Mouse (Mus musculus) CH12.LX (cell line): Measurements from ENCODE around the gene Spred2. TPM values are rescaled to one million over a fixed set of nuclear protein-coding genes. Genes with fewer than 3 reads are reported as not detected.

Experiments
- DNase-seq: peaks from one replicate; pipeline ENCODE4 v3.0.0-alpha.2; 2013; ENCODE audit errors: extremely low read depth
- H3K27ac ChIP-seq: 2 replicates; pipeline ENCODE4 v1.5.1; 2012; ENCODE audit warnings: low read depth, mild to moderate bottlenecking, control low read depth, moderate library complexity; ENCODE audit not compliant: insufficient read depth
- H3K27me3 ChIP-seq: replicated peaks from 2 replicates; pipeline ENCODE3; 2012; ENCODE audit warnings: inconsistent platforms
- H3K36me3 ChIP-seq, 2 experiments: replicated peaks in 1 of 2; 2 replicates each; pipeline versions ENCODE3 to v1.6.1; 2012; ENCODE audit warnings: inconsistent platforms in 1 of 2, low read length in 1 of 2, mild to moderate bottlenecking in 1 of 2, mixed read lengths in 1 of 2, moderate library complexity in 1 of 2; ENCODE audit not compliant: control insufficient read depth in 1 of 2, insufficient read depth in 1 of 2
- H3K4me1 ChIP-seq, 2 experiments: 2 replicates each; pipeline ENCODE4 v1.6.1; 2012; ENCODE audit warnings: inconsistent platforms in 1 of 2, moderate library complexity in 1 of 2; ENCODE audit not compliant: insufficient read depth in 2 of 2, control insufficient read depth in 1 of 2
- H3K4me2 ChIP-seq: 2 replicates; pipeline ENCODE4 v1.6.1; 2012; ENCODE audit warnings: low read depth, mild to moderate bottlenecking, control low read depth; ENCODE audit not compliant: poor library complexity, insufficient read depth, severe bottlenecking
- H3K4me3 ChIP-seq, 3 experiments: fragments of 150-350 bp in 1 of 3; sonication (generic) in 1 of 3; replicated peaks in 1 of 3; 2 replicates each; pipeline versions ENCODE3 to v1.5.1; 2011 to 2012; ENCODE audit warnings: low read depth in 2 of 3, low read length in 2 of 3, mild to moderate bottlenecking in 2 of 3, moderate library complexity in 2 of 3, control low read depth in 1 of 3, improper control_type of control experiment in 1 of 3, inconsistent platforms in 1 of 3, mixed read lengths in 1 of 3; ENCODE audit not compliant: poor library complexity in 1 of 3
- H3K79me2 ChIP-seq: replicated peaks from 2 replicates; pipeline ENCODE4 v1.6.1; 2012; ENCODE audit warnings: mild to moderate bottlenecking, moderate library complexity; ENCODE audit not compliant: control insufficient read depth, poor library complexity, insufficient read depth, severe bottlenecking; ENCODE audit errors: extremely low read depth
- H3K9ac ChIP-seq: 2 replicates; pipeline ENCODE4 v1.6.1; 2012; ENCODE audit warnings: low read depth, mild to moderate bottlenecking, control low read depth, moderate library complexity; ENCODE audit not compliant: insufficient read depth
- H3K9me3 ChIP-seq: replicated peaks from 2 replicates; pipeline ENCODE3; 2012; ENCODE audit warnings: low read length, inconsistent platforms, mixed read lengths
- BHLHE40 ChIP-seq: IDR thresholded peaks from 2 replicates; pipeline ENCODE4 v1.6.1; 2011; ENCODE audit warnings: mild to moderate bottlenecking, low read depth, low read length, improper control_type of control experiment
- CHD1 ChIP-seq: IDR thresholded peaks from 2 replicates; pipeline ENCODE4 v1.6.1; 2012; ENCODE audit warnings: low read depth, low read length, improper control_type of control experiment, inconsistent platforms
- CHD2 ChIP-seq: IDR thresholded peaks from 2 replicates; pipeline ENCODE4 v1.6.1; 2011; ENCODE audit warnings: low read length, improper control_type of control experiment
- E2F4 ChIP-seq: IDR thresholded peaks from 2 replicates; pipeline ENCODE4 v1.6.1; 2011; ENCODE audit warnings: low read depth, low read length, improper control_type of control experiment; ENCODE audit not compliant: insufficient replicate concordance
- EP300 ChIP-seq: IDR thresholded peaks from 2 replicates; pipeline ENCODE4 v1.6.1; 2011; ENCODE audit warnings: low read length, improper control_type of control experiment
- IRF4 ChIP-seq: IDR thresholded peaks from 2 replicates; pipeline ENCODE4 v1.6.1; 2014; ENCODE audit warnings: low read depth, mild to moderate bottlenecking, inconsistent platforms, low read length, improper control_type of control experiment
- JUN ChIP-seq: IDR thresholded peaks from 2 replicates; pipeline ENCODE4 v1.6.1; 2011; ENCODE audit warnings: low read depth, mild to moderate bottlenecking, low read length, improper control_type of control experiment, moderate library complexity; ENCODE audit not compliant: insufficient read depth
- MAX ChIP-seq: IDR thresholded peaks from 2 replicates; pipeline ENCODE4 v1.6.1; 2011; ENCODE audit warnings: low read length, improper control_type of control experiment
- MAZ ChIP-seq: IDR thresholded peaks from 2 replicates; pipeline ENCODE4 v1.6.1; 2012; ENCODE audit warnings: low read depth, mild to moderate bottlenecking, inconsistent platforms, low read length, improper control_type of control experiment, moderate library complexity
- MYC ChIP-seq: IDR thresholded peaks from 2 replicates; pipeline ENCODE4 v1.6.1; 2011; ENCODE audit warnings: low read depth, mild to moderate bottlenecking, improper control_type of control experiment, low read length
- NRF1 ChIP-seq: IDR thresholded peaks from 2 replicates; pipeline ENCODE4 v1.6.1; 2014; ENCODE audit warnings: low read depth, mild to moderate bottlenecking, inconsistent platforms, low read length, improper control_type of control experiment, moderate library complexity
- POLR2AphosphoS2 ChIP-seq: IDR thresholded peaks from 2 replicates; pipeline ENCODE4 v1.6.1; 2011; ENCODE audit warnings: low read depth, low read length, improper control_type of control experiment
- RCOR1 ChIP-seq: conservative IDR thresholded peaks from 2 replicates; pipeline ENCODE4 v1.6.1; 2012; ENCODE audit warnings: low read depth, mild to moderate bottlenecking, inconsistent platforms, low read length, improper control_type of control experiment
- SIN3A ChIP-seq: IDR thresholded peaks from 2 replicates; pipeline ENCODE4 v1.6.1; 2012; ENCODE audit warnings: low read length, improper control_type of control experiment, inconsistent platforms
- TBP ChIP-seq: conservative IDR thresholded peaks from 2 replicates; pipeline ENCODE4 v1.6.1; 2011; ENCODE audit warnings: low read depth, low read length, improper control_type of control experiment
- TCF12 ChIP-seq: IDR thresholded peaks from 2 replicates; pipeline ENCODE4 v1.6.1; 2014; ENCODE audit warnings: low read depth, mild to moderate bottlenecking, inconsistent platforms, low read length, improper control_type of control experiment
- USF2 ChIP-seq: conservative IDR thresholded peaks from 2 replicates; pipeline ENCODE4 v1.6.1; 2011; ENCODE audit warnings: low read depth, low read length, improper control_type of control experiment
- ZC3H11A ChIP-seq: IDR thresholded peaks from 2 replicates; pipeline ENCODE4 v1.6.1; 2012; ENCODE audit warnings: low read depth, mild to moderate bottlenecking, inconsistent platforms, low read length, improper control_type of control experiment
- ZKSCAN1 ChIP-seq: IDR thresholded peaks from 2 replicates; pipeline ENCODE4 v1.6.1; 2012; ENCODE audit warnings: low read depth, inconsistent platforms, low read length, improper control_type of control experiment, borderline replicate concordance
- ZMIZ1 ChIP-seq: IDR thresholded peaks from 2 replicates; pipeline ENCODE4 v1.6.1; 2012; ENCODE audit warnings: low read depth, mild to moderate bottlenecking, inconsistent platforms, low read length, improper control_type of control experiment
- dilution Hi-C: fragments of 300-500 bp; cut with MboI; formaldehyde crosslinking; loops from 2 replicates; pipeline ENCODE4 v1.14.3; 2020; ENCODE audit warnings: low sequenced_read_pairs; ENCODE audit not compliant: extremely low pct_unique_long_range_greater_than_20kb, extremely low pct_ligation_motif_present
- in situ Hi-C: fragments of 300-500 bp; cut with MboI; formaldehyde crosslinking; loops from 3 replicates; pipeline ENCODE4 v1.14.3; 2019; ENCODE audit warnings: low sequenced_read_pairs, low pct_ligation_motif_present, low pct_unique_long_range_greater_than_20kb, mixed read lengths
- polyA plus RNA-seq: library from polyadenylated mRNA; unstranded; fragments of >175 nt; gene quantifications from 2 replicates; pipeline ENCODE4 v1.2.1, GENCODE M21; 2012; ENCODE audit warnings: low read depth; ENCODE audit not compliant: insufficient read length
- total RNA-seq, 2 experiments: library from RNA; depleted of rRNA; stranded (reverse); fragments of 300-350 nt in 1 of 2; fragments of >200 nt in 1 of 2; gene quantifications; 2 replicates each; pipeline ENCODE4 v1.2.3; 2012 to 2014

Gene Spred2
- total and polyA plus RNA-seq, 3 experiments, result 1.4 to 15.8 (median 4.2) TPM

DNA sequence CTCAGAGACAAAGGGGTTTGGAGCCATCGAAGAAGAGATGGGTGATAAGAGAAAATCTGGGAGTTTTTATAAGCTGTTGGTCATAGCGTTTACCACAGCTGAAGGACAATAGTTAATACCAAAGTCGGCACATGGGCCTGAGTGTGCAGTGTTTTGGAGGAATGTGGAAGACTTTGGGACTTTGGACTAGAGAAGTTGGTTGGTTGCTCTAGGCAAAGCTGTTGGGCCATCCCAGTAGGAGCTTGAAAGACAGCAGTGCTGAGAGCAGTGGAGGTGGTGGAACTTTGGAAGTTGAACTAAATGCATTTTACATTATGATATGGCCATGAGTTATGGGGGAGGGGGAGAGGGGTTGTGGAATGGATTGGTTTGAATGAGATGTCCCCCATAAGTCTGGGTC is 89.2 kb downstream of the Spred2 start:
- no peaks in the 10 kb centered on the region for H3K9me3 ChIP-seq
- no peaks in the 10 kb centered on the region for H3K79me2 ChIP-seq
- dilution Hi-C loops (no loop called here), in situ Hi-C loops (no loop called here)
- H3K4me3 ChIP-seq, result no peak overlapping the region
- H3K27ac ChIP-seq, result no peak overlapping the region
- H3K27me3 ChIP-seq, result no peaks in the 10 kb centered on the region
- no peak overlapping the region for H3K4me2 ChIP-seq
- no peak for TF ChIP-seq JUN
- H3K4me1 ChIP-seq, result no peaks in the 10 kb centered on the region
- no peak overlapping the region for H3K9ac ChIP-seq
- DNase-seq, result no peak
- peaks cover 17 to 84% of the 10 kb centered on the region in 2 experiments for H3K36me3 ChIP-seq

- dilution Hi-C loops, result no loop called here
- H3K27ac ChIP-seq, result no peak overlapping the region
- H3K79me2 ChIP-seq, result no peaks in the 10 kb centered on the region
- H3K9me3 ChIP-seq, result no peaks in the 10 kb centered on the region
- no peak overlapping the region for H3K4me3 ChIP-seq
- H3K4me1 ChIP-seq, result no peaks in the 10 kb centered on the region
- TF ChIP-seq SIN3A, result no peak
- no peak for TF ChIP-seq CHD2
- no peak for TF ChIP-seq ZC3H11A
- TF ChIP-seq EP300, result no peak
- no peak for TF ChIP-seq BHLHE40
- no peak for TF ChIP-seq RCOR1
- no peak for TF ChIP-seq E2F4
- no peak for TF ChIP-seq POLR2AphosphoS2
- TF ChIP-seq MYC, result no peak
- no peak for TF ChIP-seq JUN
- no peak for TF ChIP-seq TCF12
- no peak for TF ChIP-seq NRF1
- no peak for TF ChIP-seq MAZ
- no peak for TF ChIP-seq CHD1
- no peak for TF ChIP-seq ZKSCAN1
- no peak for TF ChIP-seq IRF4
- TF ChIP-seq MAX, result no peak
- TF ChIP-seq USF2, result no peak
- TF ChIP-seq TBP, result no peak
- TF ChIP-seq ZMIZ1, result no peak
- H3K27me3 ChIP-seq, result no peaks in the 10 kb centered on the region
- no peak for DNase-seq
- in situ Hi-C loops, result loop anchor here (5.0 kb wide), 1 partner anchor 41 kb away; no protein-coding TSS in a partner anchor
- H3K36me3 ChIP-seq, result peaks cover 31 to 79% of the 10 kb centered on the region in 2 experiments
- H3K4me2 ChIP-seq, result no peak overlapping the region
- no peak overlapping the region for H3K9ac ChIP-seq
These were observed 93.8 kb downstream of the Spred2 start for GRCm38 (mm10) chr11:20017937-20018336.
